Mouse (Mus musculus): ENCODE results near the gene Tmem217.
A peak's percentile ranks its signal among the peaks of the same experiment; 100 is the strongest.

Gene Tmem217

DNA sequence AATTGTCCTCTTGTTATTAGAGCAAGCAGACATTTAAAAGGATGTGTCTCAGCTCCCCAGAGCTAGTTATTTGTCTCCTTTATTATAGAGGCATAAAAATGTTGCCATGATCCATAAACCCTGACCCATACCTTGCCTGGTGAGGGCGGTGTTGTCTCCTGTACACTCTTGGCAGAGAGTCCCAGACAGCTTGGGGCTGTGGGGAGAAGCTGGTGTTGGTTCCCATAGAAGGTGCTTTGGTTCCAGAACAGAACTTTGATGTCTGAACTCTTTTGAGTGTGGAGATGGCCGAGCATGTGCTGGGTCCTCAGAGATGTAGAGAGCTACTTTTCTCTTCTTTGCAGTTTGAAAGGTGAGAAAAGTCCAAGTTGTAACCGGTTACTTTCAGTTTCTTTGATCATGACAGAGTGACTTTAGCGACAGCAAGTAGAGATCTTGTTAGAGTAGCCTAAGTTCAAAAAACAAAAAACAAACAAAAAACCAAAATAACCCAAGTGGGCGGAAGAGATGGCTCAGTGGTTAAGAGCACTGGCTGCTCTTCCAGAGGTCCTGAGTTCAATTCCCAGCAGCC is at the start of gene Tmem217:
TSS of gene Tmem217 (minus strand) at position 224 of the 571 bp plus-strand sequence.
- DNase-seq, result no peak

DNA sequence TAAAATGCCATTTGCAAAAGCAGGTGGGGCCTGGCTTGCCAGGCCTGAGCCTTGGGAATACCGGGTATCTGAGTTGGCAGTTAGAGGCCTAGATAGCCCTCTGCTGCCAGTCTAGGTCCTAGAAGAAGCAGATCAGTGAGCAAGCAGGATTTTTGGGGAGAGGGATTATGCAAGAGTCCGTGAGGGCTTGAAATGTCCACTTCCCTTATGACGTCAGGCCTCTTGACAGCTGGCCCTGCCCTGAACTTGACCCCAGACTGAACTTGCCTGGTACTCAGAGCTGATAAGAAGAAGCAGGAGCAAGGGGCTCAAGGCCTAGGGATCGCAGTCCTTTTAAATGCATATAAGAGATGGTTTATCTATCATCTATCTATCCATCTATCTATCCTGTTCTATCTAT is 49.2 kb upstream of the Tmem217 start:
- DNase-seq, result no peak

DNA sequence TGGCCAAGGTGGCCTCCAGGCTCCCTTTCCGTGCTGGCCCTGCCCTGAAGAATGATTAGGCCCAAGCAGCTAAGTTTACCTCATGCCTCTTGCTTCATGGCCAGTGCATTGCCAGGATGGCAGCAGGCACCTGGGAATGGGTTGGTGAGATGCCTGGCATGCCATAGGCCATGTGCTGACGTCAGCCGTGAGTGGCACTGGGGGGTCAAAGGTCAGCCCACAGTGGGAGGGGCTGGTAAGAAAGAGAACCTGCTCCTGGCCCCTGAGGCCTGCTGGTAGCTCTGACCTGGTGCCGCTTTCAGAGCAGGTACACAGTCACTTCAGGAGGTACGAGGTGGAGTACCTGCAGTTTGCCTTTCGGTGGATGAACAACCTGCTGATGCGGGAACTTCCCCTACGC is 47.4 kb upstream of the Tmem217 start:
- peak; percentile 51 to 64 for DNase-seq

- DNase-seq, result no peak
Measured at GRCm38 (mm10) chr17:29599051-29599450, 46.9 kb upstream of the Tmem217 start.

- DNase-seq, result no peak
Measured at GRCm38 (mm10) chr17:29596771-29597132, 44.6 kb upstream of the Tmem217 start.

- no peak for DNase-seq
Measured at GRCm38 (mm10) chr17:29595891-29596770, 43.9 kb upstream of the Tmem217 start.

DNA sequence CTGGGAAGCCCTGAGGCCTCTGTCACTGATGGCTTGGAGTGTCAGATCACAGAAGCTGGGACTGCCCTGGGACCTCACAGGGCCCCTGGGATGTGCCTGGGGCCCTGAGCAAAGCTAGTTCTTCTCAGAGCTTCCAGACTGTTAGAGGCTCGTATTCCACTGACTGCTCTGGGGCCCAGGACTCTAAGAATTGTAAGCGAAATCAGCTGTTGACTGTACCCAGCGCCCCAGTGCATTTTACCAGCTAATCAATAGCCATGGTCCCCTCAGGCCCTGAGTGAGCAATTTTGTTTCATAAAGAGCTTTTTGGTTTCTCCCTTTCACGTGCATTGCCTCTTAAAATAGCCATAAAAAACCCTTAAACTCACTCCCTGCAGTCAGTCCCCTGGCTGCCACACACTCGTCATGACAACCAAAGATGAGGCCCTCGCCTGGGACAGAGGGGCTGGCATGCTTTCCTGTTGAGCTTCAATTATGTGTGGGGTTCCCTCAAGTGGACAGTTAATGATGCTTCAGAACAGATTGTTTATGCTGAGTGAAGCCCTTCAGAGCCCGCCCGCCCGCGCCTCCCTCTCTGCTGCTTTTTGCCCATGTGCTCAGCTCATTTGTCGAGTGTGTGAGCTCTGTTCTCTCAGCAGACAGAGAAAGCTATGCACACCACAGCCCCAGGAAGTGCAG is 37.2 kb upstream of the Tmem217 start:
- no peak for DNase-seq

GRCm38 (mm10) chr17:29586921-29587320 is 34.7 kb upstream of the Tmem217 start:
- no peak for DNase-seq

GRCm38 (mm10) chr17:29585446-29585845 is 33.3 kb upstream of the Tmem217 start:
- DNase-seq, result no peak

GRCm38 (mm10) chr17:29584737-29585136 is 32.6 kb upstream of the Tmem217 start:
- no peak for DNase-seq

DNA sequence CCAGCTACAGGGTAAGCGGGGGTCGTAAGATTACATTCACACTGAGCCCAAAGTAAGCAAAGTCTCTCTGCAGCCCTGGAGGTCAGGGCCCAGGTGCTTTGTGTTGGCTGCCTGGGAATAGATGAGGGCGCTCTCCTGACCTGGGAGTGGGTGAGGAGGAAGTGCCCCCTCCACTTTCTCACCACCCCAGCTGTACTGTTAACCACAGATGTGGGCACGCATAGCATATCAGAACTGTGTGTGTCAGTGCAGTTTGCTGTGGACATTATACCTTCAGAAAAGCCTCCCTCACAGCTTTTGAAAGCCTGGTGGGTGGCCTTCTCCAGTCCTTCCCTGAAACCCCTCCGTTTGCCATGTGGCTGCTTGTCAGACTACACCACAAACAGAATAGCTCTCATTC is 32.1 kb upstream of the Tmem217 start:
- DNase-seq, result no peak

GRCm38 (mm10) chr17:29583569-29583968 is 31.4 kb upstream of the Tmem217 start:
- DNase-seq, result no peak

DNA sequence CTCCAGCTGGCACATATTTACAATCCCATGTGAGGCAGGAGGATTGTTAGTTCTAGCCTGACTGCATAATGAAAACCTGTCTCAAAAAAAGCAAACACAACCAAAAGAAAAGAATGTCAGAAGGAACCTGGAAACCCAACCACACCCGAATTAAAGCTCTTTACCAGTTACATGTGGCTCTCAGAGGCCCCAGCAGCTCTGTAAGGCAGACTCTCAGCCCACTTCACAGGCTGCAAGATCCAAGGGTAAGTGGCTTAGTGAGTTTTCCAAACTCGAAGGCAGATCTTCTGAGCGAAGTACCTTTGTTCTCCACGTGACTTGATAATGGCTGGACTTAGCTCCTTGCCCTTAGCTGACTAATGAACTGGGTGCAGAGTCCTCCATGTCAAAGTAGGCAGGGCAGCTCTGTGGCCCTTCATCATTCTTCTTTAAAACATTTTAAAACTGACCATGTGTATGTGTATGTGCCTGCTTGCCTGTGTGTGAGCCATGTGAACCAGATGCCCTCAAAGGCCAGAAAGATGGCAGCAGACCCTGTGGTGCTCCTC is 27.5 kb upstream of the Tmem217 start:
- DNase-seq, result peak; percentile 67 to 72

GRCm38 (mm10) chr17:29569831-29570230 is 17.6 kb upstream of the Tmem217 start:
- DNase-seq, result no peak

DNA sequence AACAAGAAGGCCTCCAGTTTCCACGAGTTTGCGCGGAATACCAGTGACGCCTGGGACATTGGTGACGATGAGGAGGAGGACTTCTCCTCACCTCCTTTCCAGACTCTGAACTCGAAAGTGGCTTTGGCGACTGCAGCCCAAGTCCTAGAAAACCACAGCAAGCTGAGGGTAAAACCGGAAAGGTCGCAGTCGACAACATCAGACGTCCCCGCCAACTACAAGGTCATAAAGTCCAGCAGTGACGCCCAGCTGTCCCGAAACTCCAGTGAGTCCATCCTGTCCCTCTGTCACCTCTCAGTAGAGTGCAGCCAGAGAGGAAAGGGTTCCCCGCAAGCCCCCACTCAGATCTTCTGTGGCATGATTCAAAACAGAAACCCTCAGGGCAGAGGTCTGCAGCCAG is 16.2 kb upstream of the Tmem217 start:
- peak; percentile 25 to 26 for DNase-seq

DNA sequence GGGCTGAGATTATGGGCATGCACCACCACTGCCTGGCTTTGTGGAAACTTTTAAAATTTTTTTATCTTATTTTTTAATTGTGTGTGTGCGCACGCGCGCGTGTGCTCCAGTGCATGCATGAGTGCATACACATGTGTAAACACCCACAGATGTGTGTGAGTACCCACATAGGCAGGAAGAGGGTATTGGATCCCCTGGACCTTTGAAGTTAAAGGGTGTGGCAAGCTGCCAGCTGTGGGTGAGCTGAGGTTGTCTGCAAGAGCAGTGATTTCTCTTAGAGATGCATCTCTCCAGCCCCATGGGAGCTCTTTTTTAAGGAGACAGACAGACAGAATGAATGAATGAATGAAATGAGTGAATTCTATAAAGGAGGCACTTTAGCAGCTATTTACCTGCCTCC is 13.3 kb upstream of the Tmem217 start:
- no peak for DNase-seq

GRCm38 (mm10) chr17:29558476-29558875 is 6.3 kb upstream of the Tmem217 start:
- no peak for DNase-seq

DNA sequence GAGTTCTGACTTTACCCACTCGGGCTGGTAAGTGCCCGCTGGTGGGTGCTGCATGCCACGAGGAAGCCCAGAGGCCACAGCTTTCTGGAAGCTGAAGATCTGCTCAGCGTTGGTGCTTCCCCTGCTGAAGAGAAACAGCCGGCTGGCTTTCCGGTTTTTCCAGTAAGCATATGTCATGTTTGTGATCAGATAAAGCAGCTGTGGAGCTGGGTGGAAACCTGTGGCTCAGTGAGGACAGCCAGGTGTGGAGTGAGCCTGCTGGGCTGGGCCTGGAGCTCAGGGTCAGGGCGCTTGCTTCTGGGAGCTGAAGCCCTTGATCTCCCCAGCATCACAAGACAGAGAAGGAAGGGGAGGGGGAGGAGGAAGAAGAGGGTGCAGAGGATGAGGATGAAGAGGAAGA is 4.7 kb upstream of the Tmem217 start:
- DNase-seq, result no peak

DNA sequence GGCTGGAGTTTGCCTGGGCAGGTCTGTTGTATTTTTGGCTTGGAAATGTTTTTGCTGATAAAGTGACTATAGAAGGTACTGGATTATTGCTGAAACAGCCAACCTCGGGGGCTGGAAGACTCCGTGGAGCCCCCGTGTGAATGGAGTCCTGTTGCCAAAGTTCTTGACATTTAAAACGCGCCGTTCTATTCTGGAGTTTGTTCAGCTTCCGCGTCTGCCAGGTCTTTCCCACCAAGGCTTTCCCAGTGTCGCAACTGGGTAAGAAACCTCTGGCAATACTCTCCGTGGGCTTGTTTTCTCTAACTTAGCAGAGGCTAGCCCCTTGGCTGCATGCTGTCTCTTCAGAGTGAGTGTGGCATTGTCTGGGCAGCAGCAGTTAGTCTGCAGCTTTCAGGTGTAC is 4.3 kb upstream of the Tmem217 start:
- DNase-seq, result no peak

DNA sequence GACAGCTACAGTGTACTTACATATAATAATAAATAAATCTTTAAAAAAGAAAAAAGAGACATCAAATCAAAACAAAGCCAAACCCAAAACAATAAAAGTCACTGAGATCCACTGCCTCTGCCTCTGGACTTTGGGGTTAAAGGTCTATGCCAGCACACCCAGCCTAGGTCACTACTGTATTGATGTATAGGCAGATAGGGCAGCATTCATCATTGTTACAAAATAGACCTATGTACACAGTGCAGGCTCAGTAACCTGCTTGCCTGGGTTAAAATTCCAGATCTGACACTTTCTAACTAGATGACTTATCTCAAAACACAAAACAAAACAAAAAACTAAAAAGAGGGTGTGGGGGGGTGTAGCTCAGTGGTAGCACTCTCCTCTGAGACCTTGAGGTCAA is 2.0 kb upstream of the Tmem217 start:
- DNase-seq, result no peak

DNA sequence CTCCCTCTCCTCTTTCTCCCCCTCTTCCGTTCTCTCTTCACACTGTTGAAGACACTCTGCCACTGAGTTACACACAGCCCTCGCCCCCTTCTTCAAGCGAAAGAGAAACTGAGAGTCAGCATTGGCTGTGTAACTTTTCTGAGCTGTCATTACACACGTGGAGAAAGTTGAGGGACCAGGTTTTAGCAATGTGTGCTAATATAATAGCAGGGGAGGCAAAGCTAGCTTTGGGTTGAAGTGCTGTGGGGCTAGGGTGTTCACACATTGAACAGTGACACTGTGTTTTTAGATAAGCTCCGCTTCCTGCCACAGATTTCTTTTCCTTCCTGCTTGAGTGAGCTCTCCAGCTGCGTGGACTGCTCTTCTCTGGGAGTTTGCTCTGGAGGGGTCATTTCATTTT is 1.2 kb downstream of the Tmem217 start:
- DNase-seq, result no peak

GRCm38 (mm10) chr17:29549543-29550428 is 2.4 kb downstream of the Tmem217 start, which contains the start of the genes Gm17657 and Tbc1d22b:
TSS of gene Gm17657 (minus strand) at chr17:29549638.
TSS of gene Tbc1d22b (plus strand) at chr17:29549785.
- DNase-seq, result peak; percentile 97

DNA sequence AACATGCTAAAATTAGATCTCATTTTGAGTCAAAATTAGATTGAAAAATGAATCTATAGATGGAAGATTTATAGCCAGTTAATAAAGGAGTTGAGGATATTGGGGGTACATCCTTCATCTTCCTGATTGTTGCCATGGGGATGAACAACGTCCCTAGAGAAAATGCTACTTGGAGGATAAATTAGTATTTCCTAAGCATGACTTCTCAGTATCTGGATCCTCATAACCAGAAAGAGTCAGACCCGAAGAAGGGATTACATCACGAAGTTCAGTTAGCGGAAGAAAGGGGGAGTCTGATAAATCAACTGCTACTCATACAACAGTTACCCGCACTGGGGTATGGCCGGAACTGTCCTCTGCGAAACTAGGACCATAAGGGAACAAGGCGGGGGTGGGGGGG is 3.2 kb downstream of the Tmem217 start:
- DNase-seq, result no peak
